Mouse (Mus musculus): Measurements from ENCODE around the gene Mrps21.

- TF ChIP-seq CTCF (conservative IDR thresholded peaks at IDR 0.05; ENCODE audit: insufficient read depth, insufficient read length, low read depth, low read length) = no peak
- no peak for TF ChIP-seq POLR2A (IDR thresholded peaks at IDR 0.05; ENCODE audit: low read depth, low read length)
These were observed 36.3 kb upstream of the Mrps21 start for GRCm38 (mm10) chr3:95907613-95908012.
